Mouse (Mus musculus): ENCODE results near the gene Rspry1.

Gene Rspry1

GRCm38 (mm10) chr8:94604030-94604429 lies 2.3 kb downstream of the Rspry1 start:
- no peak for DNase-seq

DNA sequence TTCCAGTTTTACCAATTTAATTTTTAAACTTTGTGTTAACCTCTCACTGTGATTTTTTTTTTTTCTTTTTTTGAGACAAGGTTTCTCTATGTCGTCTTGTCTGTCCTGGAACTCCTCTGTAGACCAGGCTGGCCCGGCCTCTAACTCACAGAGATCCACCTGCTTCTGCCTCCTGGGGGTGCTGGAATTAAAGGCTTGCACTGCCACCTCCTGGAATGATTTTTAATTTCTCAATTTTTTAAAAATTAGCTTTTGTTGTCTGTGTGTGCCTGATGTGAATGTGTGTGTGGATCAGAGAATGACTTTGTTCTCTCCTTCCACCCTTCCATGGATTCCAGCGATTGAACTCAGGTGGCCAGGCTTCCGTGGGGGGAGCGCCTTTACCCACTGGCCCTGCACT lies 5.3 kb downstream of the Rspry1 start:
- DNase-seq: no peak

DNA sequence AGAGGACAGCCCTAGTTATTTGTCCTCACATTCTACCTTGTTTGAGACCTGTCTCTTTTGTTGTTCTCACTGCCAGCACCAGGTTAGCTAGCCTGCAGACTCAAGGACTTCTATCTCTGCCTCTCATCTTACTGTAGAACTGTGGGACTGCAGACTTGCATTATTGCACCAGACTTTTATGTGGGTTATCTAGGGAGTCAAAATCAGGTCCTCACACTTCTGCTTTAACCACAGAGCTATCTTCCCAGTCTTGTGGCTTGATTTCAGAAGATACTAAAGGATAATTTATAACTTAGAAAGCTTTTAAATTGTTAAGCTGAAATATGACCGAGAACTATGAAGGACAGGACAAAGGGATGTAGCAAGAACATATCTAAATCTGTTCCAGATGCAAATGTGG lies 23.1 kb downstream of the Rspry1 start:
- DNase-seq: no peak

DNA sequence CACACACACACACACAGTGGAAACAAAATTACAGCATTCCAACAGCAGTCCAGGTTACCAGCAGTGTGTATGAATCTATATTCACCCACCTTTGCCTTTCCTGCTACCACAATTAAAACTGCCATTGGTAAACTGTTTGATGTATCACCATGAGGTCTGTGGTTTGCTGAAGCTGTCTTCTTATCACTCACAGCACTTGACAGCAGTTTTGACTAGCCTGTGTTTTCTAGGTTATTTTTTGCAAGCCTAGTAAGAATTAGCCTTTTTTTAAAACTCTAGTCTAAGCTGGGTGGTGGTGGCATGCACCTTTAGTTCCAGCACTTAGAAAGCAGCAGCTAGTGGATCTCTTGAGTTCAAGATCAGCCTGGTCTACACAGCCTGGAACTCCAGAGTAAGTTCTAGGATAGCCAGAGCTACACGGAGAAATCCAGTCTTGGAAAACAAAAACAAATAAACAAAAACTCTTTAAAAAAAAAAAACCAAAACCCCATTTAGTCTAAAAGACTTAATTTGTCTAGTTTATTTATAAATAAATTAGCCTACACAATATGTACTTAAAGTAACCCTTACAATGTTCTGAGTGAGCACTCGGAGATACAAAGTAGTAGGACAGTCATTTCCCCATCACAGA lies 31.9 kb downstream of the Rspry1 start:
- no peak for DNase-seq

- no peak for DNase-seq
Observed at GRCm38 (mm10) chr8:94634211-94634610, 32.5 kb downstream of the Rspry1 start.

DNA sequence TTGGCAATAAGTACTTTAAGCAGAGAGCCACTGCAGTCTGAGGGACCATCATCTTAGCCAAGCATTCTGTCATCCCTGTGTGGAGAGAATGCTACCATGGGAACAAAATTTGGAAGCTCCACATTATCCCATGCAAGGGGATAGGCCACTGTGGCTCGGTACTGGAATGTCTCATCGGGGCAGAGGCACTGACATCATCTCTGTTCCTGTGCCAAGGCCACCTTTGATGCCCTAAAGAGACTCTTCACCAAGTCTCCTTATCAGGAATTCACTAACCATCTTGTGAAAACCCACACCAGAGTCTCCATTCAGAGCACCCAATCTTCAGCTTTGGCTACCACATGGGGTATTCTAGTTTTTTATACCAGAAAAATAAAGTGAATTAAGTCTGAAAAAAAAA lies 39.4 kb downstream of the Rspry1 start:
- DNase-seq: no peak

- DNase-seq: no peak
Observed at GRCm38 (mm10) chr8:94641938-94642337, 40.2 kb downstream of the Rspry1 start.

- DNase-seq: no peak
Observed at GRCm38 (mm10) chr8:94645202-94645601, 43.5 kb downstream of the Rspry1 start.

GRCm38 (mm10) chr8:94646165-94646564 lies 44.4 kb downstream of the Rspry1 start:
- no peak for DNase-seq

DNA sequence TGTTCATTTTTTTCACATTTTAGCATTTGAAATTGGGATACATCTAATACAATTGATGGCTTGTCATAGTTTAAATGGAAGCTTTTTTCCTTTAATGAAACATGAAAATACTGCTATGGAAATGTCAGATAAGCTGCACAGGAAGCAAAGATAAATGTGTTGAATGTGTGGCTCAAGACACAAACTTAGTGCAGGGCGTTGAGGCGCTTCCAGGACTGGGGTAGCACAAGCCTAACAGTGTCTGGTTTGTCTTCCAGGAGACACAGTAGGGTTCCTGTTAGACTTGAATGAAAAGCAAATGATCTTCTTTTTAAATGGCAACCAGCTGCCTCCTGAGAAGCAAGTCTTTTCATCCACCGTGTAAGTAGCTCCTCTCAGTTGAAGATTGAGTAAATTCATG lies 47.8 kb downstream of the Rspry1 start:
- DNase-seq: no peak

- DNase-seq: no peak
Observed at GRCm38 (mm10) chr8:94652951-94653350, 51.2 kb downstream of the Rspry1 start.

DNA sequence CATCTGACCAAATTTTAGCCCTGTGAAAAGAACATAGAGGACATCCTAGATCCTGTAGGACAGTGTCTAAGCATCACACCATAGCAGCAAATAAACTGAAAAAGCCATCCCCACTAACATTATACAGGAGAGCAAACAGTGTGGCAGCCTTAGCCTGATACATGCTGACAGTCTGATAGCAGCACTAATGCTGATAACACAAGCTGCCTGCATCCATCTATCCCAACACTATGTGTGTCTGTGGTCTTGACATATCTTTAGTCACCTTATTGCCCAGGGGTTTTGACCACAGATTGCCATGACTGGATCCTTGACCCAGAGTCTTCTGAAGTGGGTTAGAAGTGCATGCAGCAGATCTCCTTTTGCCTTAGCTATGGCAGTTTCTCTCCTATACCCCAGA lies 53.3 kb downstream of the Rspry1 start:
- DNase-seq: no peak

- DNase-seq: no peak
Observed at GRCm38 (mm10) chr8:94658031-94658430, 56.3 kb downstream of the Rspry1 start.

GRCm38 (mm10) chr8:94660418-94660817 lies 58.7 kb downstream of the Rspry1 start:
- no peak for DNase-seq

DNA sequence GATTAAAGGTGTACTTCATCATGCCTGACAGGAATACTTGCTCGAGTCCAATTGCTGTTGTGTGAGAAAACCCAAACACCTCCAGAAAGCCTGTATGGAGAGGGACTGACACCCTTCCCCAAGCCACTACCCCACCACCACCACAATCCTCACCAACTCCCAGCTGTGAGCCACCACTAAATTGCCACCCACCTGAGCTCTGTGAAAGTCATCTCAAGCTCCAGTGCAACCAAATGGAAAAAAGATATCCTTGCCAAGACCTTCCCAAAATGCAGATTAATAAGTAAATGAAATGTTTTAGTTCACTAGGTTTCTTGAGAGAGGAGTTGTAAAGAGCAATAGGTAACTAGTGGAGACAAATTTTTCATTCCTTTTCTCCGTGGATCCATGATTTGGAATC lies 63.0 kb downstream of the Rspry1 start:
- DNase-seq: no peak

DNA sequence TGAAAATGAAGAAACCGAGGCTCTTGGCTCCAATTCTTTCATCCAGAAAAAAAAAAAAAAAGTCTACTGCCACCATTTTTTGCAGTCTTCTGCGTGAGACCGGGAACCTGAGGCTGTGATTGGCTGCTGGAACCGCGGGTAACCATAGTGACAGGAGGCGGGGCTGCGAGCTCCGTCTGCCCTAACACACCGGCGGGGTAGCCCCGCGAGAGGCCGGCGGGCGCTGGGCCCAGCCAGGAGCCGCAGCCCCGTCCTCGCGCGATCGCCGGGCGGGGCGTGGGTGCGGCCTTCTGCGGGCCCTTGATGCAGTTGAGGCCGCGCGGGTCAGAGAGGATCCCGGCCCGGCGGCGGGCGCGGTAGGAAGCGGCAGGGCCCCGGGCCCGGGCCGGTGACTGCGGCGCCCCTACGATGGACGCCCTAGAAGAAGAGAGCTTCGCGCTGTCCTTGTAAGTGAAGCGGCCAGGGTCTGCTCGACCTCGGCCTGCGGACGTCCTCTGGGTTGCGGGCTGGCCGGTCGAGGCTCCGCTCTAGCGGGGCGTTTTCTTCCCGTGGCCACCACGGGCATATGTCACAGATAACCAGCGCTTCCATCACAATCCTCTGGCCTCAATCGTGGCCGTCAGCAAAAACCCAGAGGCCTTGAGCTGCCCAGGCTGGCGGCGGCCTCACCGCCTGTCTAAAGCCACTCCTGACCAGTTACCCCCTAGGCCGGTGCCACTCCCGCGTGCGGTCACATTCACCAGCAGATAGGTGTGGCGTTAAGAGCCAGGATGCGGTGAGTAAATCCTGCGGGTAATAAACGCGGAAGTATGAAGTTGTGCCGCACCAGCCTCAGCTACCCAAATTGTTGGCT lies 64.9 kb downstream of the Rspry1 start, which contains the start of gene Arl2bp:
Gene Arl2bp, plus strand, starts transcription at position 145 of the 853 bp plus-strand sequence.
- DNase-seq: peak; percentile 89

DNA sequence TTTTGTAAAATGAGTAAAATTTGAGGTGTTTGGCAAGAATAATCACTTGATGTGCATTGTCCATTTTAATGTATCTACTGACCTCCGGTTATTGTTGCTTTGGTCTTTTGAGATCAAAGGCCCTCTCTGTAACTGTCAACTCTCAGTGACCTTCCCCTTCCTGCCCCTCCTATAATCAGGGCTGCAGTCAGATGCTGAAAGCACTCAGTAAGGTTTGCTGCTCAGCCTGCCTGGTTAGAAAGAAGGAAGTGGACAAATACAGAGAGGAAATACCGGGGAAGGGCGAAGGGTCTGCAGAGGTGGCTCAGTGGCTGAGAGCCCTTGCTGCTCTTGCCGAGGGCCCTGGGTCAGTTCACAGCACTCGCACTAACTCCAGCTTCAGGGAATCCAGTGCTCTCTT lies 72.6 kb downstream of the Rspry1 start:
- no peak for DNase-seq

GRCm38 (mm10) chr8:94675923-94676322 lies 74.2 kb downstream of the Rspry1 start:
- no peak for DNase-seq

DNA sequence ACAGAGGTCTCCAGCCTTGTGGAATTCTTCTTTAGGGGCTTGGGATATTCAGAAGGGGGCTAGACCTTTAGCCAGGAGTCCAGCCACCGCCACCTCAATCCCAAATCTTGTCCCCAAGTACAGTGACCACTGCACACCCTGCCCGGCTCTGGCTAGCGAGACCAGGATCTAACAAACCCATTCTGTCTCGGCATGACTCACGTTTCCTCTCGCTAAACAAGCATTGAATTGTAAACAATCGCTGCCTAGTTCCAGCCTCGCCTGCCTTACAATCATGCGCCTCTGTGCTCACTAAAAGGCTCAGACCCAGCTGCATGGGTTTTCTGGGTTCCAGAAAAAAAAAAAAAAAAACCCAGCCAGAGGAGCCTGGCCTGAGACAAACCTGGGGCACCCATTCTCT lies 76.8 kb downstream of the Rspry1 start:
- no peak for DNase-seq

DNA sequence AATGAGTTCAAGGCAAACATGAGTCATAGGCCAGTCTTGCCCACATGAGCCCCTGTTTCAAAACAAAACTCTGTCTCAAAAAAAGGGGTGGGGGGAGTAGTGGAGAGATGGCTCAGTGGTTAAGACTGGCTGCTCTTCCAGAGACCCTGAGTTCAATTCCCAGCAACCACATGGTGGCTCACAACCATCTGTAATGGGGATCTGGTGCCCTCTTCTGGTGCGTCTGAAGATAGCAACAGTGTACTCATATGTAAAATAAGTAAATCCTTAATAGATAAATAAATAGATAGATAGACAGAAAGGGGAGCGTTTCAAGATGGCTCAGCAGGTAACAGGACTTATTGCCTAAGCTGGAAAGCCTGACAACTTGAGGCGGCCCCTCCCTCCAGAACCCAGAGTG lies 78.7 kb downstream of the Rspry1 start:
- no peak for DNase-seq

- no peak for DNase-seq
Observed at GRCm38 (mm10) chr8:94682732-94683524, 81.2 kb downstream of the Rspry1 start.

GRCm38 (mm10) chr8:94684287-94684686 lies 82.5 kb downstream of the Rspry1 start:
- no peak for DNase-seq

DNA sequence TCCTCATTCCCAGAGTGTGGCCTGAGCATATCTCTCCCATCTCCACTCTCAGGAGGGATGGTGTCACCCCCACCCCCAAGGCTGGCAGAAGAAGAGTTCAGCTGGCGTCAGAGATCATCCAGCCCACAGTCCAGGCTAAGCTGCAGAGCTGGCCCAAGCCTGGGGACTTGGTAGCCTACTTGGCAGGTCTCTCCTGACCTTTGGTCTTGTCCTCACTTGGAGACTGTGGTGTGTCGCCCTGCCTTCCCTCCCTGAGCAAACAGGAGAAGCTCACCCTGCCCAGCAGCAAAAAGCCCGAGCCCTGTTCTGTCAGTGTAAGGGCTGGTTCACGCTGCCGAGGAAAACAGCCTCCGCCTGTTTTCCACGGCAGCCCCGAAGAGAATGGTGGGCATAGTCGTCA lies 84.2 kb downstream of the Rspry1 start:
- DNase-seq: no peak

DNA sequence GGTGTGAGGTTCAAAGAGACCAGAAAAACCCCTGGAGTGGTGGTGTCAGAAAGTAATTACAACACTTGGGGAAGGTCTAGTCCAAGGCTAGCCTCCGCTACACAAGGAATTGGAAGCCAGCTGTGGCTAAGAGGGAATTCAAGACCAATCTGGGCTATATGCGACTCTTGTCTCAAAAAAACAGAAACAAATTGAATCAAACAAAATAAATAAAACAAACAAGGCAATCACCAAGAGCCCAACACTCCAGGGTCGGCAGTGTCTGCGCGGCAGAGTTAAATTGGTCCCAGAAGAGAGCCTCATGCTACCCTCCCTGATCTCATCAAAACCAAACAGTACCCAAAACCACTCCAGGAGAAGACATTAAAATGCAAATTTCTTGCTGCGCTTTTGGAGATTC lies 93.0 kb downstream of the Rspry1 start:
- DNase-seq: no peak
